Mouse (Mus musculus) kidney, embryonic 15.5 days (tissue): ENCODE results near the gene Galnt14. TPM values are rescaled to one million over a fixed set of nuclear protein-coding genes. Genes with fewer than 3 reads are reported as not detected.

Source experiments
- ATAC-seq: fragments of 200-750 bp; cut with Nextera tagmentation; replicated peaks from 2 replicates; pipeline ENCODE4 v1.8.0; 2017; ENCODE audit warnings: moderate TSS enrichment; ENCODE audit not compliant: low FRiP score
- H3K27ac ChIP-seq: fragments of 300-500 bp; sonication (generic); 2 replicates; pipeline ENCODE4 v1.5.1; 2015; ENCODE audit warnings: mild to moderate bottlenecking, inconsistent platforms
- H3K27me3 ChIP-seq: fragments of 300-500 bp; sonication (generic); 2 replicates; pipeline ENCODE4 v1.6.1; 2015; ENCODE audit warnings: inconsistent platforms
- H3K36me3 ChIP-seq: fragments of 300-500 bp; sonication (generic); 2 replicates; pipeline ENCODE4 v1.6.1; 2015; ENCODE audit warnings: inconsistent platforms
- H3K4me1 ChIP-seq: fragments of 300-500 bp; sonication (generic); 2 replicates; pipeline ENCODE4 v1.6.1; 2015; ENCODE audit warnings: inconsistent platforms
- H3K4me2 ChIP-seq: fragments of 300-500 bp; sonication (generic); 2 replicates; pipeline ENCODE4 v1.6.1; 2015; ENCODE audit warnings: moderate library complexity, mild to moderate bottlenecking, inconsistent platforms
- H3K4me3 ChIP-seq: fragments of 300-500 bp; sonication (generic); replicated peaks from 2 replicates; pipeline ENCODE4 v1.5.1; 2015; ENCODE audit warnings: mild to moderate bottlenecking, inconsistent platforms
- H3K9ac ChIP-seq: fragments of 300-500 bp; sonication (generic); 2 replicates; pipeline ENCODE4 v1.6.1; 2015; ENCODE audit warnings: mild to moderate bottlenecking, inconsistent platforms
- H3K9me3 ChIP-seq: fragments of 300-500 bp; sonication (generic); replicated peaks from 2 replicates; pipeline ENCODE4 v1.6.1; 2016; ENCODE audit warnings: inconsistent platforms
- WGBS: fragments of 180-500 bp; shearing (Covaris S2); methylation state at CpG from one replicate; pipeline ENCODE4 v1.1.7; 2015; ENCODE audit warnings: mixed read lengths; 5-methylcytosine and 5-hydroxymethylcytosine counted together
- polyA plus RNA-seq: library from polyadenylated mRNA; unstranded; fragments of >200 nt; fragmentation: Nextera tagmentation; extraction: Ambion mirVana; gene quantifications from 2 replicates; pipeline ENCODE4 v1.2.1, GENCODE M21; 2015

The Galnt14 gene
- polyA plus RNA-seq, result 13.0 and 14.6 TPM in 2 replicates

GRCm38 (mm10) chr17:73710042-73710911 is at the start of gene Galnt14:
Gene Galnt14 (minus strand): TSS chr17:73710453.
- Histone ChIP-seq H3K4me3 (peak within 1 kb of the TSS; percentile 56), H3K27me3 (peaks cover 62% of the 10 kb centered on the region), H3K36me3 (no peaks in the 10 kb centered on the region), H3K27ac (peak within 1 kb of the TSS; percentile 66), H3K9me3 (no peaks in the 10 kb centered on the region), H3K4me1 (peaks cover 14% of the 10 kb centered on the region), H3K9ac (peak within 1 kb of the TSS; percentile 56), H3K4me2 (peak within 1 kb of the TSS; percentile 92)
- under 1% methylated on average over 75 of the region's 75 CpGs for WGBS
- ATAC-seq, result peak; percentile 72

- H3K27ac ChIP-seq, result no peak overlapping the region
- H3K27me3 ChIP-seq, result peaks cover 7% of the 10 kb centered on the region; the same call in 1 of the 2 replicates
- H3K36me3 ChIP-seq, result no peaks in the 10 kb centered on the region
- WGBS, result under 1% methylated on average over 6 of the region's 6 CpGs
- H3K4me3 ChIP-seq, result no peak overlapping the region
- no peaks in the 10 kb centered on the region for H3K9me3 ChIP-seq
- peak; percentile 82 for ATAC-seq
- H3K9ac ChIP-seq, result no peak overlapping the region
- H3K4me2 ChIP-seq, result no peak overlapping the region
- no peaks in the 10 kb centered on the region for H3K4me1 ChIP-seq
Measured at GRCm38 (mm10) chr17:73743681-73744311, 33.5 kb upstream of the Galnt14 start.

GRCm38 (mm10) chr17:73723885-73724682 is 13.8 kb upstream of the Galnt14 start:
- no peak overlapping the region for H3K4me2 ChIP-seq
- H3K9me3 ChIP-seq, result no peaks in the 10 kb centered on the region
- no peaks in the 10 kb centered on the region for H3K4me1 ChIP-seq
- 0 out of 2 replicates have a peak, but pooled peaks cover 4% of the 10 kb centered on the region for H3K27me3 ChIP-seq
- 60% methylated on average over 8 of the region's 8 CpGs for WGBS
- no peak overlapping the region for H3K27ac ChIP-seq
- no peak for ATAC-seq
- no peaks in the 10 kb centered on the region for H3K36me3 ChIP-seq
- H3K9ac ChIP-seq, result no peak overlapping the region
- no peak overlapping the region for H3K4me3 ChIP-seq

GRCm38 (mm10) chr17:73719021-73719748 is 8.9 kb upstream of the Galnt14 start:
- no peak for ATAC-seq
- Histone ChIP-seq H3K4me3 (no peak overlapping the region), H3K4me2 (no peak overlapping the region), H3K9me3 (no peaks in the 10 kb centered on the region), H3K4me1 (no peaks in the 10 kb centered on the region), H3K27ac (no peak overlapping the region), H3K27me3 (peaks cover 14% of the 10 kb centered on the region), H3K36me3 (no peaks in the 10 kb centered on the region), H3K9ac (no peak overlapping the region)
- 91% methylated on average over 2 of the region's 2 CpGs for WGBS

GRCm38 (mm10) chr17:73716684-73717083 is 6.4 kb upstream of the Galnt14 start:
- Histone ChIP-seq H3K27me3 (peaks cover 38% of the 10 kb centered on the region), H3K9ac (no peak overlapping the region), H3K9me3 (no peaks in the 10 kb centered on the region), H3K4me2 (no peak overlapping the region), H3K4me1 (no peaks in the 10 kb centered on the region), H3K4me3 (no peak overlapping the region), H3K36me3 (no peaks in the 10 kb centered on the region), H3K27ac (no peak overlapping the region)
- ATAC-seq, result no peak
- 80% methylated on average over 3 of the region's 3 CpGs for WGBS

GRCm38 (mm10) chr17:73714440-73715221 is 4.4 kb upstream of the Galnt14 start:
- H3K9me3 ChIP-seq, result no peaks in the 10 kb centered on the region
- no peak overlapping the region for H3K4me3 ChIP-seq
- H3K27ac ChIP-seq, result no peak overlapping the region
- no peaks in the 10 kb centered on the region for H3K36me3 ChIP-seq
- H3K4me1 ChIP-seq, result peaks cover 9% of the 10 kb centered on the region
- no peak overlapping the region for H3K9ac ChIP-seq
- no peak overlapping the region for H3K4me2 ChIP-seq
- ATAC-seq, result no peak
- 84% methylated on average over 8 of the region's 8 CpGs for WGBS
- H3K27me3 ChIP-seq, result peaks cover 56% of the 10 kb centered on the region

- H3K27me3 ChIP-seq, result peaks cover 68% of the 10 kb centered on the region
- no peak overlapping the region for H3K4me2 ChIP-seq
- H3K27ac ChIP-seq, result no peak overlapping the region
- no peaks in the 10 kb centered on the region for H3K36me3 ChIP-seq
- WGBS, result 35% methylated on average over 11 of the region's 11 CpGs
- no peaks in the 10 kb centered on the region for H3K9me3 ChIP-seq
- ATAC-seq, result no peak
- peaks cover 14% of the 10 kb centered on the region for H3K4me1 ChIP-seq
- H3K4me3 ChIP-seq, result no peak overlapping the region
- H3K9ac ChIP-seq, result no peak overlapping the region
Measured at GRCm38 (mm10) chr17:73713347-73713746, 3.1 kb upstream of the Galnt14 start.

- no peak for ATAC-seq
- H3K4me3 ChIP-seq, result no peak overlapping the region
- H3K27ac ChIP-seq, result no peak overlapping the region
- H3K27me3 ChIP-seq, result peaks cover 65% of the 10 kb centered on the region
- H3K36me3 ChIP-seq, result no peaks in the 10 kb centered on the region
- no peak overlapping the region for H3K4me2 ChIP-seq
- peaks cover 14% of the 10 kb centered on the region for H3K4me1 ChIP-seq
- WGBS, result 74% methylated on average over 15 of the region's 15 CpGs
- no peak overlapping the region for H3K9ac ChIP-seq
- H3K9me3 ChIP-seq, result no peaks in the 10 kb centered on the region
Measured at GRCm38 (mm10) chr17:73711919-73712318, 1.7 kb upstream of the Galnt14 start.

- peak overlapping the region; percentile 56 for H3K9ac ChIP-seq
- no peaks in the 10 kb centered on the region for H3K9me3 ChIP-seq
- WGBS, result under 1% methylated on average over 43 of the region's 43 CpGs
Measured at GRCm38 (mm10) chr17:73709131-73710041, 867 bp downstream of the Galnt14 start.

GRCm38 (mm10) chr17:73708451-73708850 is 1.8 kb downstream of the Galnt14 start:
- Histone ChIP-seq H3K4me2 (peak overlapping the region; percentile 92), H3K9me3 (no peaks in the 10 kb centered on the region), H3K27ac (no peak overlapping the region), H3K36me3 (no peaks in the 10 kb centered on the region), H3K9ac (no peak overlapping the region), H3K4me3 (no peak overlapping the region), H3K4me1 (peaks cover 14% of the 10 kb centered on the region), H3K27me3 (peaks cover 47% of the 10 kb centered on the region)
- ATAC-seq, result no peak
- WGBS, result 79% methylated on average over 6 of the region's 6 CpGs

More at GRCm38 (mm10) chr17:73709131-73710041, 867 bp downstream of the Galnt14 start:
- Histone ChIP-seq H3K27me3 (peaks cover 55% of the 10 kb centered on the region), H3K4me2 (peak overlapping the region; percentile 92), H3K4me1 (peaks cover 14% of the 10 kb centered on the region), H3K4me3 (peak overlapping the region; percentile 56), H3K27ac (peak overlapping the region; percentile 66), H3K36me3 (no peaks in the 10 kb centered on the region)
- ATAC-seq, result peak; percentile 43
